Mouse (Mus musculus) forebrain, embryonic 13.5 days (tissue): ENCODE data around the gene Cs. TPM values are rescaled to one million over a fixed set of nuclear protein-coding genes. Genes with fewer than 3 reads are reported as not detected.

ENCODE experiments used
- ATAC-seq: fragments of 200-750 bp; cut with Nextera tagmentation; 2 replicates; pipeline ENCODE4 v1.8.0; 2017
- H3K27ac ChIP-seq: fragments of 300-500 bp; sonication (generic); 2 replicates; pipeline ENCODE4 v1.5.1; 2015; ENCODE audit warnings: inconsistent platforms, mild to moderate bottlenecking, moderate library complexity
- H3K27me3 ChIP-seq: fragments of 300-500 bp; sonication (generic); 2 replicates; pipeline ENCODE4 v1.6.1; 2015; ENCODE audit warnings: mild to moderate bottlenecking, inconsistent platforms
- H3K36me3 ChIP-seq: fragments of 300-500 bp; sonication (generic); 2 replicates; pipeline ENCODE4 v1.6.1; 2015; ENCODE audit warnings: mild to moderate bottlenecking, inconsistent platforms; ENCODE audit not compliant: poor library complexity, severe bottlenecking
- H3K4me1 ChIP-seq: fragments of 300-500 bp; sonication (generic); 2 replicates; pipeline ENCODE4 v1.6.1; 2015; ENCODE audit warnings: inconsistent platforms
- H3K4me2 ChIP-seq: fragments of 300-500 bp; sonication (generic); 2 replicates; pipeline ENCODE4 v1.6.1; 2015; ENCODE audit warnings: inconsistent platforms, mild to moderate bottlenecking, moderate library complexity
- H3K4me3 ChIP-seq: fragments of 300-500 bp; sonication (generic); 2 replicates; pipeline ENCODE4 v1.5.1; 2015; ENCODE audit warnings: mild to moderate bottlenecking, inconsistent platforms
- H3K9ac ChIP-seq: fragments of 300-500 bp; sonication (generic); 2 replicates; pipeline ENCODE4 v1.6.1; 2015; ENCODE audit warnings: mild to moderate bottlenecking, inconsistent platforms
- H3K9me3 ChIP-seq: fragments of 300-500 bp; sonication (generic); replicated peaks from 2 replicates; pipeline ENCODE4 v1.6.1; 2016; ENCODE audit warnings: inconsistent platforms
- WGBS: fragments of 180-500 bp; shearing (Covaris S2); methylation state at CpG from one replicate; pipeline ENCODE4 v1.1.7; 2015; 5-methylcytosine and 5-hydroxymethylcytosine counted together
- microRNA-seq: library from miRNA; unstranded; fragments of <30 nt; microRNA quantifications from one replicate; pipeline ENCODE4, GENCODE M21; 2016
- polyA plus RNA-seq: library from polyadenylated mRNA; unstranded; fragments of >200 nt; fragmentation: Nextera tagmentation; extraction: Ambion mirVana; gene quantifications from 2 replicates; pipeline ENCODE4 v1.2.1, GENCODE M21; 2015

The Cs gene
- polyA plus RNA-seq, 1 experiment from 2014 or later = 212 TPM

GRCm38 (mm10) chr10:128401056-128401455, 63.5 kb downstream of the Cs start, which contains the start of gene Slc39a5:
Slc39a5 (minus strand) TSS chr10:128401229.
- Histone ChIP-seq H3K4me1 (peaks cover 8% of the 10 kb centered on the region; the same call in 1 of the 2 replicates), H3K4me2 (no peak within 1 kb of the TSS), H3K36me3 (peaks cover 39% of the 10 kb centered on the region), H3K4me3 (no peak within 1 kb of the TSS), H3K27ac (no peak within 1 kb of the TSS), H3K27me3 (no peaks in the 10 kb centered on the region), H3K9me3 (no peaks in the 10 kb centered on the region), H3K9ac (peak within 1 kb of the TSS; percentile 12; the same call in 1 of the 2 replicates)
- ATAC-seq = no peak
- WGBS = 22% methylated on average over 2 of the region's 2 CpGs

DNA sequence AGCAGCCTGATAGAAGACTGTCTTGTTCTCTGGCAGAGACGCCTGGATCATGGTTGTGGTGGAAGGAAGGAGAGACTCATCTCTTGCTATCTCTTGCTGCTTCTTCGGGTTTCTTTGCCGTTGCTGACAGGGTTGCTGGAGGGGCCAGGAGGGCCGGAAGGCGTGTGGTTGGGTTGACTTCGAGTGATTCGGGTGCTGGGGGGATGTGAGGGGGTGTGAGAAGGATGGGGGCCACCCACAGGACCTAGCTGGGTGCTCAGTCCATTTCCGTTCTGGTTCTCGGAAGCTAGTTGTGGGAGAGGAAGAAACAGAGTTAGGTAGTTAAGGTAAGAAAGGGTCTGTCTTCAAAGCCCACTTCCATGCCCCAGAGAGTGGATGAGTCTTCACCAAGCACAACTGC, 64.1 kb downstream of the Cs start:
- no peak for ATAC-seq
- H3K4me1 ChIP-seq = peaks cover 8% of the 10 kb centered on the region; the same call in 1 of the 2 replicates
- no peaks in the 10 kb centered on the region for H3K27me3 ChIP-seq
- H3K9ac ChIP-seq = peak overlapping the region; percentile 12; the same call in 1 of the 2 replicates
- WGBS = 80% methylated on average over 9 of the region's 9 CpGs
- peaks cover 39% of the 10 kb centered on the region for H3K36me3 ChIP-seq
- H3K4me2 ChIP-seq = no peak overlapping the region
- H3K9me3 ChIP-seq = no peaks in the 10 kb centered on the region
- no peak overlapping the region for H3K27ac ChIP-seq
- H3K4me3 ChIP-seq = no peak overlapping the region

DNA sequence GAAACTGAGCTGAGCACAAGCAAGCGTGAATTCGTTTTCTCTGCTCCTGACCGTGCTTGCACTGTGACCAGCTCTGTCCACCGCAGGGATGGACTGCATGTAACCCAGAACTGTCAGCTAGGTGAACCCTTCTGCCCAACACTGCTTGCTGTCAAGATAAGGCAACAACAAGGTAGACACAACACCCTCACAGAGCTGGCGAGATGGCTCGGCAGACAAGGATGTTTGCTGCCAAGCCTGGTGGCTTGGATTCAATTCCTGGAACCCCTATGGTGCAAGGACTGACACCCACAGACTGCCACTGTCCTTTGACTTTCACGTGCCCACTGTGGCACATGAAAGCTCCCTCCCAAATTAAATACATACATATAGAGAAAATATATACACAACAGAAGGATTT, 66.4 kb downstream of the Cs start:
- Histone ChIP-seq H3K36me3 (peaks cover 35% of the 10 kb centered on the region), H3K9me3 (no peaks in the 10 kb centered on the region), H3K4me3 (no peak overlapping the region), H3K4me2 (no peak overlapping the region), H3K27me3 (no peaks in the 10 kb centered on the region), H3K27ac (no peak overlapping the region), H3K4me1 (peaks cover 12% of the 10 kb centered on the region), H3K9ac (no peak overlapping the region)
- 89% methylated on average over 7 of the region's 7 CpGs for WGBS
- ATAC-seq = no peak

- 17% methylated on average over 35 of the region's 35 CpGs for WGBS
- H3K4me3 ChIP-seq = peak overlapping the region; percentile 91
- ATAC-seq = peak; percentile 16; the same call in 1 of the 2 replicates
Measured at GRCm38 (mm10) chr10:128408591-128409535, 71.3 kb downstream of the Cs start.

DNA sequence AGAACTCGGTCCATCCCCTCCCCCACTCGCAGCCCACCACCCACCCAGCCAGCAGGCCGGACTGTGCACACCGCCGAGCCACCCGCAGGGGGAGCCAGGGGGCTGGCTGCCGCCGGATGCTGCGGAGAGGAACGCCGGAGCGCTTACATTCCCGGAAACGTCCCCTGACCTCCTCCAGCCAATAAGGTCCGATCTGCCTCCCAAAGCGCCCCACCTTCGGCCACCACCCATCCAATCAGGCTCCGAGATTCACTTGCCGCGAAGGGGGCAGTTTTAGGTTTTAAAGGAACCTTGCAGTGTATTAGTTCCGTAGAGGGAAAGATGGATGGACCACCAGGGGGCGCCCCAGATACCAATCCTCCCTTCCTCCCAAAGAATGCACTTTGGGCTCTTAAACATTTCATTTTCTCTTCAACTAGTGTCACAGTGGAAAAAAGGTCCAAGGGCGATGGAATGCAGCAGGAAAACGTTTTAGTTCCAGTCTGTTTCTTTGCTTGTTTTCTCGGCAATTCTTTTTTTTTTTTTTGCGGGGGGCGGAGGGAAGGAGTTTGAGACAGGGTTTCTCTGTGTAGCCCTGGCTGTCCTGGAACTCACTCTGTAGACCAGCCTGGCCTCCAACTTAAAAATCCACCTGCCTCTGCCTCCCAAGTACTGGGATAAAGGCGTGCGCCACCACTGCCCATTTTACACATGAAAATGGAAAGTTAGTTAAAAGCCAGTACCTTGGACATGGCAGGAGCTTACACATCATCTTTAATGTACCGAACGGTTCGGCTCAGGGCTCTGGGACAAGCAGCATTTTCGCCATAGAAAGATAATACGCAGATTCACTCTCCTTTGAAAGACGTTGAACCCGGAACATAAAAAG, 72.4 kb downstream of the Cs start:
- H3K4me2 ChIP-seq = peak overlapping the region; percentile 97
- peaks cover 51% of the 10 kb centered on the region for H3K4me1 ChIP-seq
- no peaks in the 10 kb centered on the region for H3K9me3 ChIP-seq
- H3K9ac ChIP-seq = peak overlapping the region; percentile 89
- WGBS = 5% methylated on average over 36 of the region's 36 CpGs
- ATAC-seq = peak; percentile 90
- peaks cover 26% of the 10 kb centered on the region for H3K36me3 ChIP-seq
- peak overlapping the region; percentile 91 for H3K4me3 ChIP-seq
- peak overlapping the region; percentile 94 for H3K27ac ChIP-seq
- no peaks in the 10 kb centered on the region for H3K27me3 ChIP-seq

More at GRCm38 (mm10) chr10:128408591-128409535, 71.3 kb downstream of the Cs start:
- H3K27ac ChIP-seq = peak overlapping the region; percentile 94
- peak overlapping the region; percentile 78 for H3K9ac ChIP-seq
- peak overlapping the region; percentile 97 for H3K4me2 ChIP-seq
- H3K27me3 ChIP-seq = no peaks in the 10 kb centered on the region
- H3K4me1 ChIP-seq = peaks cover 43% of the 10 kb centered on the region
- H3K36me3 ChIP-seq = peaks cover 22% of the 10 kb centered on the region
- no peaks in the 10 kb centered on the region for H3K9me3 ChIP-seq

GRCm38 (mm10) chr10:128410560-128410845, 73.0 kb downstream of the Cs start:
- H3K27ac ChIP-seq = peak overlapping the region; percentile 94
- H3K4me2 ChIP-seq = peak overlapping the region; percentile 97
- H3K9ac ChIP-seq = peak overlapping the region; percentile 89
- peaks cover 31% of the 10 kb centered on the region for H3K36me3 ChIP-seq
- no peaks in the 10 kb centered on the region for H3K27me3 ChIP-seq
- H3K4me1 ChIP-seq = peaks cover 51% of the 10 kb centered on the region
- H3K4me3 ChIP-seq = peak overlapping the region; percentile 91
- H3K9me3 ChIP-seq = no peaks in the 10 kb centered on the region
- ATAC-seq = no peak
- 20% methylated on average over 4 of the region's 4 CpGs for WGBS

- peak; percentile 92 for ATAC-seq
- Histone ChIP-seq H3K27me3 (no peaks in the 10 kb centered on the region), H3K36me3 (peaks cover 31% of the 10 kb centered on the region), H3K4me2 (peak within 1 kb of the TSS; percentile 97), H3K27ac (peak within 1 kb of the TSS; percentile 94), H3K9me3 (no peaks in the 10 kb centered on the region), H3K4me3 (peak within 1 kb of the TSS; percentile 91), H3K9ac (peak within 1 kb of the TSS; percentile 89), H3K4me1 (peaks cover 51% of the 10 kb centered on the region)
- WGBS = under 1% methylated on average over 37 of the region's 50 CpGs
Measured at GRCm38 (mm10) chr10:128411211-128412054, 73.9 kb downstream of the Cs start, which contains the start of the genes Nabp2 and Rnf41. Nabp2 (minus strand) TSS chr10:128411492. Rnf41 (plus strand) TSS chr10:128411657.

GRCm38 (mm10) chr10:128412055-128412381, 74.5 kb downstream of the Cs start:
- H3K9ac ChIP-seq = peak overlapping the region; percentile 89
- H3K9me3 ChIP-seq = no peaks in the 10 kb centered on the region
- peaks cover 31% of the 10 kb centered on the region for H3K36me3 ChIP-seq
- WGBS = 0% methylated on average over 14 of the region's 14 CpGs
- H3K4me3 ChIP-seq = peak overlapping the region; percentile 91
- H3K4me1 ChIP-seq = peaks cover 51% of the 10 kb centered on the region
- H3K4me2 ChIP-seq = peak overlapping the region; percentile 97
- H3K27me3 ChIP-seq = no peaks in the 10 kb centered on the region
- no peak for ATAC-seq
- peak overlapping the region; percentile 94 for H3K27ac ChIP-seq

Small RNAs within 50 kb of the gene (microRNA-seq; reads per million reads assigned to microRNA genes)
- gene Gm25361 = not detected
- not detected for gene Gm26308
- not detected for gene Mir6914
- gene Mir6915 = 1.9 reads per million

Other genes starting within 250 kb of the Cs start
- gene Baz2a, start 246.2 kb upstream of the Cs start, polyA plus RNA-seq = 11.6 and 12.6 TPM in 2 replicates
- gene Rbms2, start 157.4 kb upstream of the Cs start, polyA plus RNA-seq = 12.6 and 12.9 TPM in 2 replicates
- 0.48 and 1.3 TPM in 2 replicates for gene Gls2, start 143.3 kb upstream of the Cs start, polyA plus RNA-seq
- gene Spryd4, start 125.9 kb upstream of the Cs start, polyA plus RNA-seq = 17.9 and 19.1 TPM in 2 replicates
- 0.13 and 0.21 TPM in 2 replicates for gene Mip, start 111.9 kb upstream of the Cs start, polyA plus RNA-seq
- gene Timeless, start 105.7 kb upstream of the Cs start, polyA plus RNA-seq = 52.9 and 62.1 TPM in 2 replicates
- gene Apon, start 83.6 kb upstream of the Cs start, polyA plus RNA-seq = 0.27 and 0.33 TPM in 2 replicates
- gene Apof, start 69.1 kb upstream of the Cs start, polyA plus RNA-seq = 0.14 TPM in 1 of 2 replicates, not detected in the other
- 14.5 and 15.3 TPM in 2 replicates for gene Stat2, start 67.2 kb upstream of the Cs start, polyA plus RNA-seq
- not detected in 2 replicates for gene Il23a, start 39.0 kb upstream of the Cs start, polyA plus RNA-seq
- gene Pan2, start 34.4 kb upstream of the Cs start, polyA plus RNA-seq = 32.0 and 35.0 TPM in 2 replicates
- gene Cnpy2, start 15.3 kb upstream of the Cs start, polyA plus RNA-seq = 230 and 237 TPM in 2 replicates
- gene Coq10a, start 31.3 kb downstream of the Cs start, polyA plus RNA-seq = 16.4 and 22.8 TPM in 2 replicates
- 12.0 and 14.6 TPM in 2 replicates for gene Ankrd52, start 39.4 kb downstream of the Cs start, polyA plus RNA-seq
- gene Slc39a5, start 63.5 kb downstream of the Cs start, polyA plus RNA-seq = 0.18 TPM in 1 of 2 replicates, not detected in the other
- gene Nabp2, start 73.8 kb downstream of the Cs start, polyA plus RNA-seq = 153 and 156 TPM in 2 replicates
- gene Rnf41, start 73.9 kb downstream of the Cs start, polyA plus RNA-seq = 76.4 and 83.9 TPM in 2 replicates
- gene Smarcc2, start 121.5 kb downstream of the Cs start, polyA plus RNA-seq = 166 and 168 TPM in 2 replicates
- gene Myl6, start 156.4 kb downstream of the Cs start, polyA plus RNA-seq = 740 and 741 TPM in 2 replicates
- gene Myl6b, start 161.0 kb downstream of the Cs start, polyA plus RNA-seq = 4.1 TPM in 2 replicates
- 7.0 and 7.7 TPM in 2 replicates for gene Esyt1, start 188.1 kb downstream of the Cs start, polyA plus RNA-seq
- 18.3 and 19.4 TPM in 2 replicates for gene Zc3h10, start 210.0 kb downstream of the Cs start, polyA plus RNA-seq
- 2,951 and 3,131 TPM in 2 replicates for gene Rpl41, start 211.6 kb downstream of the Cs start, polyA plus RNA-seq
- gene Pa2g4, start 228.3 kb downstream of the Cs start, polyA plus RNA-seq = 173 and 186 TPM in 2 replicates